Mouse (Mus musculus) limb, embryonic 10.5 days (tissue): ENCODE measurements around the gene C9. TPM values are rescaled to one million over a fixed set of nuclear protein-coding genes. Genes with fewer than 3 reads are reported as not detected.

Experiments
- DNase-seq: peaks from one replicate; pipeline ENCODE4 v3.0.0-alpha.2; 2017; ENCODE audit warnings: low spot score
- H3K27ac ChIP-seq: fragments of 300-500 bp; sonication (generic); 2 replicates; pipeline ENCODE4 v1.5.1; 2016; ENCODE audit warnings: mild to moderate bottlenecking
- H3K27me3 ChIP-seq: fragments of 300-500 bp; sonication (generic); 2 replicates; pipeline ENCODE4 v1.6.1; 2016; ENCODE audit warnings: low read depth, mild to moderate bottlenecking; ENCODE audit not compliant: poor library complexity, severe bottlenecking
- H3K36me3 ChIP-seq: fragments of 300-500 bp; sonication (generic); 2 replicates; pipeline ENCODE4 v1.6.1; 2016; ENCODE audit warnings: mild to moderate bottlenecking, moderate library complexity
- H3K4me1 ChIP-seq: fragments of 300-500 bp; sonication (generic); 2 replicates; pipeline ENCODE4 v1.6.1; 2016
- H3K4me3 ChIP-seq: fragments of 300-500 bp; sonication (generic); 2 replicates; pipeline ENCODE4 v1.5.1; 2016; ENCODE audit warnings: mild to moderate bottlenecking, moderate library complexity
- H3K9me3 ChIP-seq: fragments of 300-500 bp; sonication (generic); replicated peaks from 2 replicates; pipeline ENCODE4 v1.6.1; 2016; ENCODE audit warnings: mild to moderate bottlenecking
- WGBS: fragments of 180-500 bp; shearing (Covaris S2); methylation state at CpG from one replicate; pipeline ENCODE4 v1.1.7; 2016; 5-methylcytosine and 5-hydroxymethylcytosine counted together
- polyA plus RNA-seq: library from polyadenylated mRNA; unstranded; fragments of >200 nt; fragmentation: Nextera tagmentation; extraction: Ambion mirVana; gene quantifications from 2 replicates; pipeline ENCODE4 v1.2.1, GENCODE M21; 2016

Gene C9
- polyA plus RNA-seq, 1 experiment from 2014 or later, result not detected

DNA sequence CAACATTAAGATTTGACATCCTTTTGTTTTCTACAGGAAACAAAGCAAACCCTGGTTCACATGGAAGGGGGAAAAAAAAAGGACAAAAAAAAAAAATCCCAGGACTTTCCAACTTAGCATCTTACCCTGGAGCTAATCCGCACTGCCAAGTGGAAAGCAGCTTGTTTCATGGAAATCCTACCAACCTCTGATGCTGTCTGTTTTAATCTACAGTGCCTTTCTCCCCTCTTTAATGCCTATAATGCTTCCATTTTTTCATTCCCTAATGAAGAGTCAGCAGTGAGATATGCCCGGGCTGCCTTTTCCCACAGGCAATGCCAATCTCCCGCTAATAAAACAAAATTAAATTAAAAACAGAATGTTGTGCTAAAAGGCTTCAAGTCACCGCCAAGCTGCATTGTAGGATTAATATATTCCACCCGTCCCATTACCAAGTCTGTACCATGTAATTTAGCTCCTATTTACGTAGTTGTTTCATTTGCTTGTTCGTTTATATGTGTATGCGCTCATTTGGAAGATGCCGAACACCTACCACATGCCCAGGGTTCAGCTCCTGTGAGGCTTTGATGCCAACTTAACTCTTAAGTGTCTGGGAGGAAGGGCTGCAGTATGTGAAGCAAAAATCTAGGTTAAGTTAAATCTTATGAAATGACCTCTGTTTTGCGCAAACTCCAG is 53.4 kb downstream of the C9 start:
- WGBS, result 71% methylated on average over 10 of the region's 10 CpGs
- no peak for DNase-seq
- H3K27me3 ChIP-seq, result no peaks in the 10 kb centered on the region
- peaks cover 7% of the 10 kb centered on the region; the same call in 1 of the 2 replicates for H3K4me1 ChIP-seq
- no peak overlapping the region for H3K4me3 ChIP-seq
- H3K9me3 ChIP-seq, result no peaks in the 10 kb centered on the region
- no peaks in the 10 kb centered on the region for H3K36me3 ChIP-seq
- H3K27ac ChIP-seq, result no peak overlapping the region

DNA sequence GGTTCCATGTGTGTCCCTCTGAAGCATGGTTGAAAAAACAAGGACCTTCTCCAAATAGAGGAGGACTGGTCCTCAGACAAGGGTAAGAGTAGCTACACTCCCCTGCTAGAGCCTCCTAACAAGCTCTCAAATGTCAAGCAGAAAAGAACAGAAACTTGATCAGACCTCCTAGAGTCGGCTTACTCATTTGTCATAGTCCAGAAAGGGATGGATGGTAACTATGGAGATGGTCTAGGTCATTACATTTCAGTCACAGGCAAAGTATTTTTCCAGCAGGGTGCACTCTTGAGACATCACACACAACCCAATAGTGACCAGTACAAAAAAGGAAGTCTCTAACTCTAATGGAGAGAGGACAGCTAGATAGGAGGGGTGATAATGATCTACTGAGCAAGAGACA is 55.7 kb downstream of the C9 start:
- Histone ChIP-seq H3K4me1 (peaks cover 7% of the 10 kb centered on the region; the same call in 1 of the 2 replicates), H3K36me3 (no peaks in the 10 kb centered on the region), H3K9me3 (no peaks in the 10 kb centered on the region), H3K27me3 (no peaks in the 10 kb centered on the region), H3K27ac (no peak overlapping the region), H3K4me3 (no peak overlapping the region)
- WGBS, result 68% methylated on average over 1 of the region's 1 CpGs
- DNase-seq, result no peak

DNA sequence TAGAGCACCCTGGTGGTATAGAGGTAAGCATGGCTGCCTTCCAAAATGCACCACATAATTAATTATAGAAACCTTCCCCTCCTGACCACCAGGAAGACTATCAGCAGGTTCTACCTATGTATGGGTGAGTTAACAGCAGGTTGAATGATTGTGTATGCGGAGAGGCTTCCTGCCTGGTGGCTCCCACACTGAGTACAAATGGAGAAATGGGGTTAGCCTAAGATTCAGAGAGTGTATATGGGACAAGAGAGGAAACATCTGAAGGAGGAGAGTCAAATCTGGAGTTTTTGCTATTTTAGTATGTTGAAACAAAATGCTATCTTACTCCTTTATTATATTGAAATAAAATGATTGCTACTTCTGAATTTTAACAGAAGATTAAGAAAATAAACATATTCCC is 72.4 kb downstream of the C9 start:
- no peak overlapping the region for H3K4me3 ChIP-seq
- no peak overlapping the region for H3K27ac ChIP-seq
- DNase-seq, result no peak
- WGBS, result 100% methylated on average over 1 of the region's 1 CpGs
- no peaks in the 10 kb centered on the region for H3K9me3 ChIP-seq
- H3K36me3 ChIP-seq, result no peaks in the 10 kb centered on the region
- no peaks in the 10 kb centered on the region for H3K4me1 ChIP-seq
- H3K27me3 ChIP-seq, result no peaks in the 10 kb centered on the region

DNA sequence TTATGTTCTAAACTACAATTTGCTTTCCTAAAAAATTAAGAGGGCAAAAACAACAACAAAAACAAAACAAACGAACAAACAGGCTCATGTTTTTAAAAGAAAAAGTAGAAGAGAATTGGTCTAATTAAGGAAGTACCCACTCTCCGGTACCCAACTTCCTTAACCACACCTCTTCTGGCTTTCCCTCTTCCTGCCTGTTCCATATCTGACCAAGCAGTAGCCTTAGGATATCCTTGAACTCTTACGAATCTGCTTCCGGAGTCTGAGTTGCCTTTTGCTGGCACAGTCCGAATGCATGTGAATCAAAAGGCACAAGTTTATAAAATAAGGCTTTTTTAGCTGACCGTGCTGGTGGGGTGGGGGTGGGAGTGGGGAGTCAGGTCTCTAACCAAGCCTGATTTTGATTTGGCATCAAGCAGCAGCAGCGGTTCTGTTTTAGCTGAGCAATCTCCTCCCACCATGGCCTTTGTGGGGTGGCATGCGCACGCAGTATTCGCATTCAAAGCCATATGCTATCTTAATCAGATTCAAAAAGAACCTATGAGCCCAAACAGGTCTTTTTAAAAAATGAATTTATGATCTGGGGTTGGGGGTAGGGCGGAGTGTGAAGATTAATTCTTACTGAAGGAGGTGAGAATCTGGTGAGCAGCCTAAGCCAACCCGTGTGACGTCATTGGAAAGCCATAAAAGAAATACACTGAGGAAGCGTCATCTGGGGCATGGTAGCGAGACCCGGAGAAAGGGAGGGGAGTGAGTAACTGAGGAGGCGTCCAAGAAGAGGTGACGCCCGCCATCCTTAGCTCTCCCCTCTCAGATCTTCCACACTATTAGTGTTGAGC is 74.5 kb downstream of the C9 start:
- no peak for DNase-seq
- Histone ChIP-seq H3K4me1 (no peaks in the 10 kb centered on the region), H3K27ac (no peak overlapping the region), H3K4me3 (no peak overlapping the region), H3K36me3 (no peaks in the 10 kb centered on the region), H3K27me3 (no peaks in the 10 kb centered on the region), H3K9me3 (no peaks in the 10 kb centered on the region)
- WGBS, result 88% methylated on average over 19 of the region's 19 CpGs

DNA sequence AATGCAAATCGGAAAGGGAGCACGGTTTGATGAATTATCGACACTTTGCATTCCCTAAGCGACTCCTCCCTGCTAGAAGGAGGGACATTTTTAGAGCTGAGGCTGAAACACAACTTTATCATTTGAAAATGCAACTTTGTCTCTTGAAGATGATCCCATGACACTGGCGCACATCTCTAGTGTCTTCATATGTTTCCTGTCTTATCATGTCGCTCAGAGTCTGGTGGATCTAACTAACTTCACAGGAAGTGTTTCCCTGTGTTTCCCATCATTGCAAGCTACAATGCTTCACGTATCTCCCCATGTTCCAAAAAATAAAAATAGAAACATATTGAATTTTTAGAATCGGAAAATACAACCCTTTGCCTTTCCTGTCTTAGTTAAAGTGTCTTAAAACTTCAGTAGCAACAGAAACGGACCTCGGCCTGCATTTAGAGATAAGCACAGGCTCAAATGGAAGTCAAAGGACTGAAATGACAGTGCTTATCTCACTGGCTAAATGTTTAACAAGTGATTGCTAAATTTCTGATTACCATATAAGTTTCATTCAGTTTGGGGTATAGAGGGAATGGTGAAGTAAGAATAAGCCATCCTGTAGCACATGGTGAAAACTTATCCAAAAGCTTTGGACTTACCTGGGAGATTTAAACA is 75.5 kb downstream of the C9 start:
- Histone ChIP-seq H3K4me1 (no peaks in the 10 kb centered on the region), H3K27me3 (no peaks in the 10 kb centered on the region), H3K36me3 (no peaks in the 10 kb centered on the region), H3K27ac (no peak overlapping the region), H3K9me3 (no peaks in the 10 kb centered on the region), H3K4me3 (no peak overlapping the region)
- WGBS, result 91% methylated on average over 10 of the region's 10 CpGs
- DNase-seq, result no peak

DNA sequence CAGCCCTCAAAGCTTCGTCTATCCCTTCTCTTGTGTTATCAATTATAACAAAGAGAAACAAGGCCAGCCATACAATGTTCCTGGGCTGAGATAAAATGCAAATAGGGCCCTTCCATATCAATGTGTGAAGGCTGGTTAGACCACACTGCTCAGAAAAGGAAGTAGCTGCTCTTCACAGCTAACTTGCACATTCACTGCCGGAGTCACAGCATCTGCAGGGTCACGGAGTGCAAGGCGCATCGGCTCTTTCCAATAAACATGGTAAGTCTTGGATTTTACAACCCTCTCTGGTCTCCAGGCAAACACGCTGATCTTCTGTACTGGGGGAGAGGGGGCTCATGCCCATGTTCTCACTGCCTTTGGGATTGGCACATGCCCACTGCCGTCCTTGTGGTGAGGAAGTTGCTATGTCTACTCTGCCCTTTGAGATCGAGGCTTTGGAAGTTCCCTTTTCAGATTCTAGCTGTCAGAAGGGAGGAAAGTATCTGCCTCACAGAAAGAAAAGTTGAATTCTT is 77.6 kb downstream of the C9 start, which contains the start of gene Fyb:
Gene Fyb, plus strand, starts transcription at position 201 of the 515 bp plus-strand sequence.
- whole genome bisulfite sequencing, result 86% methylated on average over 8 of the region's 8 CpGs
- H3K4me1 ChIP-seq, result no peaks in the 10 kb centered on the region
- no peaks in the 10 kb centered on the region for H3K9me3 ChIP-seq
- H3K4me3 ChIP-seq, result no peak within 1 kb of the TSS
- no peaks in the 10 kb centered on the region for H3K27me3 ChIP-seq
- H3K27ac ChIP-seq, result no peak within 1 kb of the TSS
- H3K36me3 ChIP-seq, result no peaks in the 10 kb centered on the region
- no peak for DNase-seq

DNA sequence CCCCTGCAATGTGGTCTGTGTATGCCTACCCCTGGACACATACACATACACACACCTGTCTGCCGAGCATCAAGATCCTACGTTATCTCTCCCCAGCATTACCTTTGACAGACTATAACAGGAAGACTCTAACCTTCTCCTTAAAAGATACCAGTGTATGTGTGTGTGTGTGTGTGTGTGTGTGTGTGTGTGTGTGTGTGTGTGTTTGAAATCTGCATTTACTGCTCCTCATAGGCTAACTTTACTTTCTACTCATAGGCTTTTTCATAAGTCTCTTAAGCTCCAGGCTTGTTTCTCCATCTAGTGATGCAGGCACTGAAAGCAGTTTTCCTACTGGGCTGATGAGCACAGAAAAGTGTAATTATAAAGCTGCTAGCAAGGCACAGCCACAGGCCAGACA is 79.7 kb downstream of the C9 start:
- WGBS, result 88% methylated on average over 2 of the region's 2 CpGs
- H3K9me3 ChIP-seq, result no peaks in the 10 kb centered on the region

DNA sequence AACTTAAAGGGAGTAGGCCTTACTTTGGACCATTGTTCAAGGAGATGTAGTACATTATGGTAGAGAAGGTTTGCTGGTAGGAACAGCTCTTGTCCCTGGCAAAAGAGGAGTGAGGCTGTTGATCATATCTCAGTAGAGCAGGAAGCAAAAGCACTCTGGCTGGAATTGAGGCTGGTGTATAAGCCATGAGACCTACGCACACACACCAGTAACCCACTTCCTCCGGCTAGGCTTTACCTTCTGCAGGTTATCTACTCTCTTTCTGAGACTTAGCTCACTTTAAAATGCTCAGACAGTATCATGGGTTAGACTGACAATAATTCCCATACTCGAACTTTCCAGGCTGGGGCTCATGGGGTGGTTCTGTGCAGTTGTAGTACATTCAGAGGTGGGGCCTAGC is 80.3 kb downstream of the C9 start:
- no peaks in the 10 kb centered on the region for H3K4me1 ChIP-seq
- no peak for DNase-seq
- no peak overlapping the region for H3K4me3 ChIP-seq
- no peaks in the 10 kb centered on the region for H3K36me3 ChIP-seq
- 89% methylated on average over 3 of the region's 3 CpGs for WGBS
- no peaks in the 10 kb centered on the region for H3K9me3 ChIP-seq
- H3K27me3 ChIP-seq, result no peaks in the 10 kb centered on the region
- no peak overlapping the region for H3K27ac ChIP-seq

More for the DNA sequence above, 79.7 kb downstream of the C9 start:
- Histone ChIP-seq H3K27ac (no peak overlapping the region), H3K4me3 (no peak overlapping the region), H3K4me1 (no peaks in the 10 kb centered on the region), H3K27me3 (no peaks in the 10 kb centered on the region), H3K36me3 (no peaks in the 10 kb centered on the region)
- DNase-seq, result no peak

DNA sequence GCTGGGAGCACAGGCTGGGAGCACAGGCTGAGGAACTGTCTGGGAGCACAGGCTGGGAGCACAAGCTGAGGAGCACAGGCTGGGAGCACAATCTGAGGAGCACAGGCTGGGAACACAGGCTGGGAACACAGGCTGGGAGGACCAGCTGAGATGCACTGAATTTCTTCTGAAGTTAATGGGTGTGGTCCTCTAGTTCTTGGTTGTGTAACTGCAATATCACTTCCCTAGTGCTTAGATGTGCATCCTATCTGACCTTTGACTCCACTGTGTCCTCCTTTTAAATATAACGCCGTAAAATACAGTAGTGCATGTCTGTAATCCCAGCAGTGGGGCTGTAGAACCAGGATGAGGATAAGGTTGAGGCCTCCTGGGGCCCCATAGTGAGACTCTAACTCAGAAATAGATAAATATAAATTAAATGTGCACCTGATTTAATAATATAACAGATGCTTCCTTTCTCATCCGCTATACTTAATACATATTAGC is 88.8 kb downstream of the C9 start:
- Histone ChIP-seq H3K27me3 (no peaks in the 10 kb centered on the region), H3K9me3 (no peaks in the 10 kb centered on the region), H3K4me3 (no peak overlapping the region), H3K4me1 (no peaks in the 10 kb centered on the region), H3K36me3 (no peaks in the 10 kb centered on the region), H3K27ac (no peak overlapping the region)
- 89% methylated on average over 3 of the region's 3 CpGs for WGBS
- no peak for DNase-seq

DNA sequence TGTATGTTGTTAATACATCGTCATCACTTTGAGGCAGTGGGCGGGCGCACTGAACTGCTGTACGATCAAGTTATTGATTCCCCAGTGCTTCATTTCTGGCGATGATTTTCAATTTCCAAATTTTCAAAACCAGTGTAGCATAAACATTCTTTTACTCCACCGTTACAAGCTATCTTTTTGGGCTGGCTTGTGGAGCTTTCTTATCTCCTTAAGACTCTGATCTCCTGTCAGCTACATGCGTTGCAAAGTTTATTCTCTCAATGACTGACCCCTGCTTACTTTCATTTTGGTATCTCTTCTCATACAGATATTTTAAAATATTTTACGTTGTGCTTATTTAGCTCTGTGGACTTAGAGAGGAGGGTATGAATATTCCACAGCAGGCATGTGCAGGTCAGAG is 89.5 kb downstream of the C9 start:
- Histone ChIP-seq H3K27me3 (no peaks in the 10 kb centered on the region), H3K9me3 (no peaks in the 10 kb centered on the region), H3K4me3 (no peak overlapping the region), H3K4me1 (no peaks in the 10 kb centered on the region), H3K36me3 (no peaks in the 10 kb centered on the region), H3K27ac (no peak overlapping the region)
- no peak for DNase-seq
- WGBS, result 88% methylated on average over 8 of the region's 8 CpGs

DNA sequence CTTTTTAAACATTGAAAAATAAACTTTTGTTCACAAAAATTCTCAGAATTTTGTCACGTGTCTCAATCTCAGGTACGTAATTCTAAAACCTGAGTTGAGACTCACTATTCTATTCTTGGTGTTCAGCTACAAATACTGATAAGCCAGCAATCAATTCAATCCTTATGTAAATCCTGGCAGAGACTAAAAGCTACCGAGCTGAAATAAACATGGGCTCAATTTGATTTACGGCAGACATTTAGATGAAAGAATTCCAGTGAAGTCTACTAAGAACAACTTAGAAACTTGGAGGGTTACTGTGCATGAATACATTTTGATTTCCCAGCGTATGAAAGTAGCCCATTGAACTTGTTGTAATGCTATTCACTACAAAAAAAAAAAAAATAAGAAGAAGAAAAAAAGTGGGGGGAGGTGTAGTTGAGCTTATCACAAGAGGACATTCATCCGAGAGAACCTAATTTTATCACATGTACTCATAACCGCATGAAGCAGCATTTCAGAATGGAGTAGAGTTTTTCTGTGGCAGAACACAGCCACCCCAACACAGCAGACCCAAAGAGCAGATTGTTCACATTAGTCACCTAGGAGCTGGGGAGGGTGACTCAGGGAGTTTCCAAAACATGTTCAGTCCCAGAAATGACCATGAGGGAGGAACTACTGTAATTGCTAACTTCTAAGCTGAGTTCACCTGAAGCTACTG is 94.7 kb downstream of the C9 start:
- Histone ChIP-seq H3K4me1 (no peaks in the 10 kb centered on the region), H3K27ac (no peak overlapping the region), H3K36me3 (no peaks in the 10 kb centered on the region), H3K27me3 (no peaks in the 10 kb centered on the region), H3K4me3 (no peak overlapping the region), H3K9me3 (no peaks in the 10 kb centered on the region)
- DNase-seq, result no peak
- 76% methylated on average over 7 of the region's 7 CpGs for WGBS
